In the genomic region with DNA sequence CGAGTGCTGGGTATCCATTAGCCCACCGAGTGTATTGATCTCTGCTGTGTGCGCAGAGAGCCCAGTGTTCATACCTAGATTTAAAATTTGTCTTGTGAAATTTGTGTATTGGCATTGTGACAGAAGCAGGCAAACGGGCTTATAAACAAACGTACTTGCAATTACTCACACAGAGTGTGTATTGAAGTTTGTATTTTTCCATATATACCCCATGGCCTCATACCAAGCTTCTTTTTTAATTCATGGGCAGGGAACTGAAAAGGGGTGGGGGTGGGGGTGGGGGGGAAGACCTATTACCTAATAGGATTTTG, we compare ENCODE assay signal across 10 mouse cellular contexts. TPM values are rescaled to one million over a fixed set of nuclear protein-coding genes. Genes with fewer than 3 reads are reported as not detected.
DNase-seq lines count a peak whose midpoint lies in the region; ATAC-seq and TF ChIP-seq lines count a peak whose summit lies in the region.
"Had no signal": no experiment of that assay in that cellular context is flagged by ENCODE, and none has a peak within 500 bp of the region (broad histone marks: within the 10 kb centered on the region; RNA-seq: fewer than 3 reads in every experiment).

No protein-coding gene starts in this region.

- peak overlapping the region; percentile 99 for H3K4me2 ChIP-seq in kidney, postnatal 0 days (ENCODE audit: low read length)
- peak overlapping the region; percentile 83 for H3K4me2 ChIP-seq in embryonic facial prominence, embryonic 14.5 days (ENCODE audit: low read depth, low read length)
- peak overlapping the region; percentile 96 for H3K4me2 ChIP-seq in intestine, embryonic 15.5 days (replicated peaks)
- H3K4me2 ChIP-seq in neural tube, embryonic 12.5 days (replicated peaks) = peak overlapping the region; percentile 70

- ATAC-seq in kidney, postnatal 0 days (replicated peaks; ENCODE audit: low FRiP score, low read depth) = no peak
- ATAC-seq in embryonic facial prominence, embryonic 14.5 days (ENCODE audit: low read depth) = no peak
- no peak for ATAC-seq in intestine, embryonic 15.5 days
- no peak for ATAC-seq in neural tube, embryonic 12.5 days (ENCODE audit: low FRiP score, low read depth)

- no peaks in the 10 kb centered on the region for H3K27me3 ChIP-seq in kidney, postnatal 0 days (ENCODE audit: insufficient read depth, low read length)
- no peaks in the 10 kb centered on the region for H3K27me3 ChIP-seq in embryonic facial prominence, embryonic 14.5 days (replicated peaks; ENCODE audit: control insufficient read depth, insufficient read depth, low read length)
- H3K27me3 ChIP-seq in intestine, embryonic 15.5 days (replicated peaks) = no peaks in the 10 kb centered on the region
- no peaks in the 10 kb centered on the region for H3K27me3 ChIP-seq in neural tube, embryonic 12.5 days (replicated peaks)

- 57% methylated on average over 5 of the region's 5 CpGs for WGBS in kidney, postnatal 0 days
- WGBS in embryonic facial prominence, embryonic 14.5 days = 49% methylated on average over 5 of the region's 5 CpGs
- WGBS in intestine, embryonic 15.5 days = 39% methylated on average over 5 of the region's 5 CpGs
- WGBS in neural tube, embryonic 12.5 days = 53% methylated on average over 5 of the region's 5 CpGs

- TF ChIP-seq CTCF in kidney, postnatal 0 days (IDR thresholded peaks at IDR 0.05; ENCODE audit: low read depth) = no peak

- H3K4me3 ChIP-seq in kidney, postnatal 0 days (replicated peaks; ENCODE audit: low read depth, low read length) = peak overlapping the region; percentile 83
- peak overlapping the region; percentile 88 for H3K4me3 ChIP-seq in embryonic facial prominence, embryonic 14.5 days (ENCODE audit: low read depth, low read length)
- peak overlapping the region; percentile 82; the same call in 1 of the 2 replicates for H3K4me3 ChIP-seq in intestine, embryonic 15.5 days (replicated peaks)
- peak overlapping the region; percentile 76 for H3K4me3 ChIP-seq in neural tube, embryonic 12.5 days

- no peaks in the 10 kb centered on the region for H3K9me3 ChIP-seq in kidney, postnatal 0 days (replicated peaks; ENCODE audit: low read length)
- H3K9me3 ChIP-seq in embryonic facial prominence, embryonic 14.5 days (ENCODE audit: control insufficient read depth, low read length) = no peaks in the 10 kb centered on the region
- H3K9me3 ChIP-seq in intestine, embryonic 15.5 days = no peaks in the 10 kb centered on the region
- H3K9me3 ChIP-seq in neural tube, embryonic 12.5 days = no peaks in the 10 kb centered on the region

- H3K36me3 ChIP-seq in kidney, postnatal 0 days (ENCODE audit: insufficient read depth, low read length) = no peaks in the 10 kb centered on the region
- peaks cover 5% of the 10 kb centered on the region; the same call in 1 of the 2 replicates for H3K36me3 ChIP-seq in embryonic facial prominence, embryonic 14.5 days (ENCODE audit: control insufficient read depth, insufficient read depth, low read length)
- no peaks in the 10 kb centered on the region for H3K36me3 ChIP-seq in intestine, embryonic 15.5 days
- H3K36me3 ChIP-seq in neural tube, embryonic 12.5 days = peaks cover 7% of the 10 kb centered on the region; the same call in 1 of the 2 replicates

- H3K4me1 ChIP-seq in kidney, postnatal 0 days (replicated peaks; ENCODE audit: insufficient read depth, low read length) = 0 out of 2 replicates have a peak, but pooled peaks cover 5% of the 10 kb centered on the region
- H3K4me1 ChIP-seq in embryonic facial prominence, embryonic 14.5 days (ENCODE audit: control insufficient read depth, insufficient read depth, low read length) = peaks cover 9% of the 10 kb centered on the region; the same call in 1 of the 2 replicates
- no peaks in the 10 kb centered on the region for H3K4me1 ChIP-seq in intestine, embryonic 15.5 days (replicated peaks)
- H3K4me1 ChIP-seq in neural tube, embryonic 12.5 days = peaks cover 7% of the 10 kb centered on the region; the same call in 1 of the 2 replicates

- DNase-seq in kidney, postnatal 0 days (ENCODE audit: low spot score) = no peak
- no peak for DNase-seq in kidney, adult 8-10 months
- DNase-seq in embryonic facial prominence, embryonic 14.5 days (ENCODE audit: low spot score) = no peak
- no peak for DNase-seq in adrenal gland, adult 8-10 months
- no peak for DNase-seq in adrenal gland, adult 2 months
- no peak for DNase-seq in cerebellum, postnatal 10 days
- DNase-seq: cerebellum, adult 8-10 months; thymus, postnatal 36 days had no signal

- no peak overlapping the region for H3K27ac ChIP-seq in kidney, postnatal 0 days
- no peak overlapping the region for H3K27ac ChIP-seq in embryonic facial prominence, embryonic 14.5 days (replicated peaks; ENCODE audit: low read depth, low read length)
- H3K27ac ChIP-seq in intestine, embryonic 15.5 days = no peak overlapping the region
- H3K27ac ChIP-seq in neural tube, embryonic 12.5 days = no peak overlapping the region

- no peak overlapping the region for H3K9ac ChIP-seq in kidney, postnatal 0 days (ENCODE audit: low read depth, low read length)
- H3K9ac ChIP-seq in embryonic facial prominence, embryonic 14.5 days (ENCODE audit: low read depth, low read length) = peak overlapping the region; percentile 85; the same call in 1 of the 2 replicates
- H3K9ac ChIP-seq in intestine, embryonic 15.5 days = no peak overlapping the region
- H3K9ac ChIP-seq in neural tube, embryonic 12.5 days = peak overlapping the region; percentile 88

RNA-seq across cellular contexts. Expression of a gene that starts 1.5 kb away (rescaled TPM):
- polyA plus RNA-seq in kidney, postnatal 0 days (2015; fragmentation: Nextera tagmentation; extraction: Ambion mirVana) = 21.4 and 22.1 TPM in 2 replicates
- polyA plus RNA-seq in embryonic facial prominence, embryonic 14.5 days (2014; fragmentation: Nextera tagmentation; extraction: Ambion mirVana) = 16.3 and 17.9 TPM in 2 replicates
- 10.7 and 11.8 TPM in 2 replicates for polyA plus RNA-seq in intestine, embryonic 15.5 days (2015; fragmentation: Nextera tagmentation; extraction: Ambion mirVana)
- polyA plus RNA-seq in neural tube, embryonic 12.5 days (2016; fragmentation: Nextera tagmentation; extraction: Ambion mirVana) = 36.1 and 37.3 TPM in 2 replicates
- 10 to 100 TPM; 13.3 to 15.3 (median 14.1) TPM for total RNA-seq in adrenal gland, adult 8-10 months (2022)
- total RNA-seq in adrenal gland, adult 2 months (2021) = 10 to 100 TPM; 15.5 to 18.9 TPM
- polyA plus RNA-seq in adrenal gland, adult 2 months (2012; rRNA removed) = 25.8 and 29.9 TPM in 2 replicates

Comparison
In these comparisons a context has a peak if more than half of its experiments do, and no peak if none do; other contexts are left out.
1. H3K9ac ChIP-seq: peak in embryonic facial prominence, embryonic 14.5 days (single experiment) and neural tube, embryonic 12.5 days (single experiment); none in kidney, postnatal 0 days (single experiment) and intestine, embryonic 15.5 days (single experiment).
2. Peak in every context shown above with its lines, with median percentiles within 50 percentile points of each other: H3K4me2 ChIP-seq and H3K4me3 ChIP-seq.